Mouse (Mus musculus) forebrain, embryonic 12.5 days (tissue): ENCODE measurements around the gene Vti1a. TPM values are rescaled to one million over a fixed set of nuclear protein-coding genes. Genes with fewer than 3 reads are reported as not detected.

Source experiments
- ATAC-seq: fragments of 200-750 bp; cut with Nextera tagmentation; 2 replicates; pipeline ENCODE4 v1.8.0; 2017; ENCODE audit warnings: moderate TSS enrichment; ENCODE audit not compliant: low FRiP score
- H3K27ac ChIP-seq: fragments of 300-500 bp; sonication (generic); 2 replicates; pipeline ENCODE4 v1.5.1; 2016; ENCODE audit warnings: mild to moderate bottlenecking
- H3K27me3 ChIP-seq: fragments of 300-500 bp; sonication (generic); 2 replicates; pipeline ENCODE4 v1.6.1; 2016; ENCODE audit warnings: mild to moderate bottlenecking
- H3K36me3 ChIP-seq: fragments of 300-500 bp; sonication (generic); replicated peaks from 2 replicates; pipeline ENCODE4 v1.6.1; 2016; ENCODE audit warnings: mild to moderate bottlenecking
- H3K4me1 ChIP-seq: fragments of 300-500 bp; sonication (generic); 2 replicates; pipeline ENCODE4 v1.6.1; 2016
- H3K4me2 ChIP-seq: fragments of 300-500 bp; sonication (generic); 2 replicates; pipeline ENCODE4 v1.6.1; 2016; ENCODE audit warnings: mild to moderate bottlenecking, moderate library complexity
- H3K4me3 ChIP-seq: fragments of 300-500 bp; sonication (generic); replicated peaks from 2 replicates; pipeline ENCODE4 v1.5.1; 2016; ENCODE audit warnings: mild to moderate bottlenecking
- H3K9ac ChIP-seq: fragments of 300-500 bp; sonication (generic); 2 replicates; pipeline ENCODE4 v1.6.1; 2016; ENCODE audit warnings: mild to moderate bottlenecking
- H3K9me3 ChIP-seq: fragments of 300-500 bp; sonication (generic); 2 replicates; pipeline ENCODE4 v1.6.1; 2016
- WGBS: fragments of 180-500 bp; shearing (Covaris S2); methylation state at CpG from one replicate; pipeline ENCODE4 v1.1.7; 2016; 5-methylcytosine and 5-hydroxymethylcytosine counted together
- polyA plus RNA-seq: library from polyadenylated mRNA; unstranded; fragments of >200 nt; fragmentation: Nextera tagmentation; extraction: Ambion mirVana; gene quantifications from 2 replicates; pipeline ENCODE4 v1.2.1, GENCODE M21; 2016

Gene Vti1a
- polyA plus RNA-seq, 1 experiment from 2014 or later: 34.3 TPM

DNA sequence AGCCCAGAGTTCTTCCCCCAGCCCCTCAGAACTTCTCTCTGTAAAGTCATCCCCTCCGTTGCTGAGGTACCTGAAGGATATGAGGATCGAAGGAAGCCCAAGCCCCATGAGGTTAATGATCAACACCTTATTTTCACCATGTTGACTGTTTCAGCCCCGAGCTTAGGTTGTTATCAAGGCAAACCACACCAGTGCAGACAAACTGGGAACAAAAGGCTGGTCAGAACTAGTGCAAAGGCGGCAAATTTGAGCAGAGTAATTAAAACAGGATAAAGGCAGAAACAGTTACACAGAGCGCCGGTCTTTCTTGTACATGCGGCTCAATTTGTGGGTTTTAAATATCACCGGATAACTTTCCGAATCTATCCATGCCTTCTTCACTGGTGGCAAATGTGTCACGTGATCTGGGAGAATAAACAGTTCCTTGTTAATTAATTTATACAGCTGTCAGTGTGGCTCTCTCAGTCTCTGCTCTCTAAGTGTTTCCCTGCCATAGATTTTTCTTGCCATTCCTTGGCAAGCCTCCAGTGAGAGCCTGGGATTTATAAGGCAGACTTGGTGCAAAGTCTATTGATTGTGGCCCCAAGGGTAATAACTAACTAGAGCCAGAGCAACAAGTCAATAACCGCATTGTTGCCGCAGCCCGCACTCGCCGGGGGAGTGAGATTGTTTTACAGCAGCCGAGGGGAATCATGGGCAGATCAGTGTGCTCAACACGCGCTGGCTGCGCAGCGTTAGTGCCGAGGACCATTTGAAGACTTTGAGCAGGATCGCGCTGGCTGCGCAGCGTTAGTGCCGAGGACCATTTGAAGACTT lies 277.0 kb downstream of the Vti1a start:
- peaks cover 48% of the 10 kb centered on the region for H3K4me1 ChIP-seq
- peak; percentile 53 for ATAC-seq
- 0 out of 2 replicates have a peak overlapping the region, but pooled peaks have one; percentile 9 for H3K4me2 ChIP-seq
- H3K36me3 ChIP-seq: no peaks in the 10 kb centered on the region
- 52% methylated on average over 26 of the region's 26 CpGs for WGBS
- peak overlapping the region; percentile 14; the same call in 1 of the 2 replicates for H3K27ac ChIP-seq
- H3K9ac ChIP-seq: no peak overlapping the region
- H3K27me3 ChIP-seq: peaks cover 41% of the 10 kb centered on the region
- H3K9me3 ChIP-seq: no peaks in the 10 kb centered on the region
- H3K4me3 ChIP-seq: no peak overlapping the region

DNA sequence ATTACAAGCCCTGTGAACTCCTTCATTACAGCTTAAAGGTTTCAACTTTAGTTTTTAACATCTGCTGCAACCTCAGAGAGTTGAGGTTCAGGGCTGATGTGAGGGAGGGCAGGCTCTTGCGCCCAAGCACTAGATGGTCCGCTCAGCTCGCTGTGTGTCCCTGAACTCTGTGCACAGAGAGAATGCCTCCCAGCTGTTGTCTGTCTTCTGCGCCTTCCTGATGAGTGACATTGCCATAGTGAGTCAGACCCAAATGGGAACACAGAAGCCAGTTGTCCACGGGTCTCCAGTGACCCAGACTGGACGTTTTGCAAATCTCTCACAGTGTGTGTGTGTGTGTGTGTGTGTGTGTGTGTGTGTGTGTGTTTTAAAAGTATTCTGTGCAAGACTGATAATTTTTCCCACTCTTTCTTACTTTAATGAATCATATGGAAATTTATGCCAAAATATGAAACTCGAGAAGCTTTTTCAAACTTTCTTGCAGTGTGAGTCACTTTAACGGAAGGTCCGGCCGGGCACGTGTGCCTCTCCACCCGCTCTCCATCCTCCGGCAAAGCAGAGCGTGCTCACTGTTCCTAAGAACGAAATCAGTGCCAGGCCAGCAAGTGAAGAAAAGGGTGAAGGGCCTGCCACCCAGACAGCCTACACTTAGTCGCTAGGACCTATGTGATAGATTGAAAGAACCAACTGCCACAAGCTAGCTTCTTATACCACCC lies 277.8 kb downstream of the Vti1a start:
- no peaks in the 10 kb centered on the region for H3K9me3 ChIP-seq
- H3K4me1 ChIP-seq: peaks cover 52% of the 10 kb centered on the region
- 84% methylated on average over 16 of the region's 16 CpGs for WGBS
- peak; percentile 21; the same call in 1 of the 2 replicates for ATAC-seq
- no peak overlapping the region for H3K4me3 ChIP-seq
- H3K27ac ChIP-seq: no peak overlapping the region
- no peak overlapping the region for H3K9ac ChIP-seq
- H3K36me3 ChIP-seq: no peaks in the 10 kb centered on the region
- H3K27me3 ChIP-seq: peaks cover 33% of the 10 kb centered on the region
- H3K4me2 ChIP-seq: 0 out of 2 replicates have a peak overlapping the region, but pooled peaks have one; percentile 9

DNA sequence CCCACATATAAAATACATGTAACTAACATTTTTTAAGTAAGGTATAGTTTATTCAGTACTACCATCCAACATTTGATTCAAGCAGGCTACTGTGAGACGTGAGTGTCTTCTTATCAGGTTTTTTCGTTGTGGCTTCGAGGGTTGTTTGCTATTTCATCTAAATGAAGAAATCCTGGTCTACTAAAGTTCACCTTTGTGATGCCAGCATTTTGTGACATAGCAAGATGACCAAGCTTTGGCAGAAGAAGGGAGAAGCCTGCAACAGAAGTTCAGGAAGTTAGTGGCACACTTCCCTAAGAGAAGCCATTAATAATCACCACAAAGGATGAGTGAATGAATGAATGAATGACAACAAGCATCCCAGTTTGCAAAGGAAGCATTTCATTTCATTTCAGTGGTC lies 278.4 kb downstream of the Vti1a start:
- Histone ChIP-seq H3K9me3 (no peaks in the 10 kb centered on the region), H3K4me3 (no peak overlapping the region), H3K27ac (no peak overlapping the region), H3K36me3 (no peaks in the 10 kb centered on the region), H3K27me3 (peaks cover 31% of the 10 kb centered on the region), H3K4me1 (peaks cover 52% of the 10 kb centered on the region), H3K9ac (no peak overlapping the region), H3K4me2 (no peak overlapping the region)
- WGBS: 96% methylated on average over 3 of the region's 3 CpGs
- ATAC-seq: no peak

DNA sequence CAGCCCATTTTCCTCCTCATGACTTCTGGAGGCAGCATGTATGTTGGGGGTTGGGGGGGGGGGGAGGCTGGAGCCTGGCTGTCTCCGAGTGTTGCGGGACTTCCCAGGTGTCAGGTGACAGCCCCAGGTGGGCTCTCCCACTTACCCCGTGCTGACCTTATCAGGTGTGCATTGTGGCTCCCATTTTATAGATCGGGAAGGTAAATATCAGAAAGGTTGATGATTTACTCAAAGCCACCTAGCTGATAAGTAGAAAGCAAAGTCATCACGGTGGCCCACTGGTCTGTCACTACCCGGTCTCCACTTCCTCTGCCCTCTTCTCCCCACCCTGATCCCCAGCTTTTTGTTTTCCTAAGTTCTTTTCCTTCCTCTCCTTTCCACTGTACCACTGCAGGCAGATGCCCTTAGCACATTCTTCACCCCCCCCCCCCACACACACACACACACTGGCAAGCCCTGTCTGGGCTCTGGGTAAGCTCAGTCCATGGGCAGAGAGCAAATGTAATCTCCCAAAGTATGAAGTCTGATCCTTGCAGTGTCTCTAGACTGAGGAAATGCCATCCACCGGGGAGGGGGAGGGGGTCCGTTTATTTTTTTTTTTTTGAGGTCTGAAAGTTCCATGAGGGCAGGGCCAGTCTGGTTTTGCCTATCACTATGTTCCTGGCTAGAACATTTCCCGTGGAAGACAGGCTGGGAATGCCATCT lies 280.0 kb downstream of the Vti1a start:
- Histone ChIP-seq H3K36me3 (no peaks in the 10 kb centered on the region), H3K4me3 (no peak overlapping the region), H3K9me3 (no peaks in the 10 kb centered on the region), H3K9ac (no peak overlapping the region), H3K27me3 (peaks cover 31% of the 10 kb centered on the region), H3K27ac (no peak overlapping the region), H3K4me2 (no peak overlapping the region), H3K4me1 (peaks cover 52% of the 10 kb centered on the region)
- 72% methylated on average over 9 of the region's 9 CpGs for WGBS
- ATAC-seq: no peak

DNA sequence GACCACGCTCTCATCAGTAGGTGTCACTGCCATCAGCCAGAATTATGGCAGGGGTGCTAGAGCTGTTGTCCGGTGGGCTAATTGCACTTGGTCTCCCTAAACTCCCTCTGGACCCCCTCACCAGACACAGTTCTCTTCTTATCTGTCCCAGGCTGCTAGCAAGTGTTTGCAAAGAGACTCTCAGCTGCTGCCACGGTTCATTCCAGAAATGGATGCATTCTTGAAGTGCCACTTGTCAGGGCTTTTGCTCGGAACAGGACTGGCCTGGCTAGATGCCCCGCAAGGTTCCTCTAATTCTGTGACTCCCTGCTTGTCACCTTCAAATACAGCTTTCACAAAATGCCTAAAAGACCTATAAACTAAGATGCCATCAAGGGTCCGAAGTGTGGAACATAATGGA lies 280.7 kb downstream of the Vti1a start:
- Histone ChIP-seq H3K36me3 (no peaks in the 10 kb centered on the region), H3K4me1 (peaks cover 52% of the 10 kb centered on the region), H3K9ac (no peak overlapping the region), H3K4me3 (no peak overlapping the region), H3K9me3 (no peaks in the 10 kb centered on the region), H3K4me2 (no peak overlapping the region), H3K27ac (0 out of 2 replicates have a peak overlapping the region, but pooled peaks have one; percentile 46), H3K27me3 (peaks cover 24% of the 10 kb centered on the region)
- WGBS: 62% methylated on average over 6 of the region's 6 CpGs
- ATAC-seq: no peak

DNA sequence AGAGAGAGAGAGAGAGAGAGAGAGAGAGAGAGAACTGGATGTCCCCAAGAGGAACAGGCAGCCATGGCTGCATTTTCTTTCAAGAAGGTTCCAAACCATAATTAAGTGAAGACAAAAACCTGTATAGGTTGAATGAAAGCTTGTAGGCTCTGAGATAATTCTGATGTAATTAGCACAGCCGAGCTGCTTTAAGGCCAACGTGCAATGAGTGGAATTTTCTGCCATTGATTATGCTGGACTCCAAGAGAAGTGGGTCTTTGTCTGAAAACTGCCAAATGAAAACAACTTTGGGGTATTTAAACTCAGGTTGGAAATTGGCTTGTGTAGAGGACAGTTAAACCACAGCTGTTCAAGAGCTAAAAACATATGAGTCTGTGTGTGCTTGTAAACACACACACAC lies 281.2 kb downstream of the Vti1a start:
- 12% methylated on average over 2 of the region's 2 CpGs for WGBS
- Histone ChIP-seq H3K27me3 (peaks cover 22% of the 10 kb centered on the region), H3K27ac (no peak overlapping the region), H3K4me3 (no peak overlapping the region), H3K4me2 (no peak overlapping the region), H3K9me3 (no peaks in the 10 kb centered on the region), H3K9ac (no peak overlapping the region), H3K36me3 (no peaks in the 10 kb centered on the region), H3K4me1 (peaks cover 52% of the 10 kb centered on the region)
- ATAC-seq: no peak

DNA sequence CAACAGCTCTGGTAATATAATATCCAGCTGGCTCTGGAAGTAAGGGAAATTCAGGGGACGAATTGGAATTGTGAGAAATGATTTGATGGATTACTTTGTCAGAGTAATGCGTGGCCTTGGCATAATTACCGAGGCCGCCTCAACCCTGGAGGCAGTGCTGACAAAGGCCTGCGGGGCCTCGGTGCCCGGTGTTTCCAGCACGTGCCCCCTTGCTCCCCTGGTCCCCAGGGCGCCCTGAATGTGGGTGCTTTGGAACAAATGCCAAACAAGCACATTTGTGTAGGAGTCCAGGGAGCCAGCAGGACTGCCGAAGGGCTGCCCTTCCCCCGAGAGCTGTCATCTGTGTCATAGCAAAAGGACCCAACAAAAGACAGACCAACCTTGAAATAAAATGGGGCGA lies 281.9 kb downstream of the Vti1a start:
- no peak overlapping the region for H3K27ac ChIP-seq
- H3K36me3 ChIP-seq: no peaks in the 10 kb centered on the region
- H3K4me2 ChIP-seq: no peak overlapping the region
- 53% methylated on average over 12 of the region's 12 CpGs for WGBS
- H3K4me3 ChIP-seq: no peak overlapping the region
- no peaks in the 10 kb centered on the region for H3K9me3 ChIP-seq
- ATAC-seq: no peak
- peaks cover 22% of the 10 kb centered on the region for H3K27me3 ChIP-seq
- H3K4me1 ChIP-seq: peaks cover 47% of the 10 kb centered on the region
- H3K9ac ChIP-seq: no peak overlapping the region

DNA sequence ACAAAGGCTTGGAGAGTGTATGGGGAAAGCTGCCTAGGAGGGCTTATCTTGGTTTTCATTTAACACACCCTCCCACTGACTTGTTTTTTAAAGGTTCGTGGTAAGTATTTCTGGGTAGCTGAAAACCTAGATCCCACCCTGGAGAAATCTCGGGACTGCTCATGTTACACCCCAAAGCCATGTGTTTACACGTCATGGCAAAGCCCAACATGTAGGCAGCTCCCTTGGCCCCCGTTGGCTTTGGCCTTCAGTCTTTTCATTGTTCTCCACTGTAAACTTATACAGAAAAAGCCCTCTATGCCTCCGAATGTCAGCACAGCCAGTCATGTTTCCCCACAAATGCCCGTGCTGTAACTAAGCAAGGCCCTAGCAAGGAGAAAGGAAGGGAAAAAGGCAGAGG lies 283.0 kb downstream of the Vti1a start:
- Histone ChIP-seq H3K4me2 (no peak overlapping the region), H3K4me3 (no peak overlapping the region), H3K36me3 (no peaks in the 10 kb centered on the region), H3K27ac (0 out of 2 replicates have a peak overlapping the region, but pooled peaks have one; percentile 42), H3K27me3 (peaks cover 22% of the 10 kb centered on the region), H3K9ac (no peak overlapping the region), H3K4me1 (peaks cover 37% of the 10 kb centered on the region), H3K9me3 (no peaks in the 10 kb centered on the region)
- WGBS: 52% methylated on average over 6 of the region's 6 CpGs
- ATAC-seq: no peak

DNA sequence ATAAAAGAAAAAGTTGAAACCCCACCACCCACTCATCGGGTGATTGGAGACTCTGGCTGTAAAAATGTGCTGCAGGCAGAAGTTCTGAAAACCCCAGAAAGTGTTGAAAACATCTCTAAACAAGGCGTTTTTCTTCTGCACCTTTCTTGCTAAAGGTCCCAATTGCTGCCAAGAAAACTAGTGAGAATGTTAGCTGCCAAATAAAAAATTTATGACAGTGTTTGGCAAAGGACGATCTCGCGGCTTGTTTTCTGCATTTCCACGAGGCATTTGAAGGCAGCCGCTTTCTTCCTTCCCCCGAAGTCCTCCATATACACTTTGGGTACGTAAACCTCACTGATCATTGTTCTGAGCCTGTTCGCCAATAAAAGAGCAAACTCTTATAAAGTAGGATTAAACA lies 291.6 kb downstream of the Vti1a start:
- no peak for ATAC-seq
- Histone ChIP-seq H3K27me3 (no peaks in the 10 kb centered on the region; the same call in 1 of the 2 replicates), H3K4me3 (no peak overlapping the region), H3K27ac (no peak overlapping the region), H3K4me1 (peaks cover 5% of the 10 kb centered on the region; the same call in 1 of the 2 replicates), H3K36me3 (no peaks in the 10 kb centered on the region), H3K4me2 (no peak overlapping the region), H3K9me3 (no peaks in the 10 kb centered on the region), H3K9ac (no peak overlapping the region)
- 81% methylated on average over 10 of the region's 10 CpGs for WGBS

DNA sequence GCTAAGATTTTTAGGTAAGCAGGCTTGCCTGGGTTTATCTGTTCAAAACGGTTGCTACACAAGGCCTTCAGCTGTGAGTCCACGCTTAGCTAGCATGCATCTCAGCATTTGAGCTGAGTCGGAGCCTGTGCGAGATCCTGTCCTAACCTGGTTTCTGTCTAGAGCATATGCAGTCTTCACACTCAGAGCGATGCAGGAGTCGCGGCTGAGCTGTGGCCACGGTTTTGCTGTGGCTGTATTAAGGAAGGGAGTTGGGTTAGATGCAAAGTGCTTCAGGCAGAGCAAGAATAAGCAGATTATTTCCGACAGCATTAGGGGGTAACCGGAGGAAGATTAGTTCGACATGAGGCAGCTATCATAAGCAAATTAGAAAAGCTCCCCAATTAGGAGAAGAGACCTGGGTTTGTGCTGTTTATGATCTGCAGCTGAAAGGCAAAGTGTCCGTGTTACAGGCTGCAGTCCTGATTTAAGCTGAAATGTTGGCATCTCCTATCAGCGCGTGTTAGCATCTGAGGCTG lies 292.8 kb downstream of the Vti1a start:
- H3K4me3 ChIP-seq: no peak overlapping the region
- ATAC-seq: no peak
- H3K27ac ChIP-seq: no peak overlapping the region
- H3K4me2 ChIP-seq: no peak overlapping the region
- H3K27me3 ChIP-seq: no peaks in the 10 kb centered on the region; the same call in 1 of the 2 replicates
- no peaks in the 10 kb centered on the region for H3K9me3 ChIP-seq
- peaks cover 5% of the 10 kb centered on the region; the same call in 1 of the 2 replicates for H3K4me1 ChIP-seq
- WGBS: 76% methylated on average over 14 of the region's 14 CpGs
- H3K9ac ChIP-seq: no peak overlapping the region
- no peaks in the 10 kb centered on the region for H3K36me3 ChIP-seq

DNA sequence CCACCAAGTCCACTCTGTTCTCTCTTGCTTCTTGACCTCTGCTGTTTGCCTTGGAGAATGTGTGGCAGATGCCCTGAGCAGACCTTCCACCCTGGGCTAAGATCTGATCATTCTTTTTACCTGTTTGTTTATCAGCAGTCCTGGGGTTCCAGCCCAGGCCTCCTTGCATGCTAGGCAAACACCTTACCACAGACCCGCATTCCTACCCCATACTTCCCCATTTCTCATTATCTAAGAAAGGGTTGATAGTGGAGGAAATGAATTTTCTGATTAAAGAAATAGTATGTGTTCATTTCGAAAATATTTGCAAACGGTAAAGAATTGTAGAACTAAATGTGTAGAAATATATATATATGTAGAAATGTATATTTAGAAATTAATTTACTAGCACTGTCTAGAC lies 293.7 kb downstream of the Vti1a start:
- Histone ChIP-seq H3K9ac (no peak overlapping the region), H3K27ac (no peak overlapping the region), H3K4me3 (no peak overlapping the region), H3K4me2 (no peak overlapping the region), H3K27me3 (no peaks in the 10 kb centered on the region; the same call in 1 of the 2 replicates), H3K4me1 (peaks cover 5% of the 10 kb centered on the region; the same call in 1 of the 2 replicates), H3K36me3 (no peaks in the 10 kb centered on the region), H3K9me3 (no peaks in the 10 kb centered on the region)
- no peak for ATAC-seq
- WGBS: 92% methylated on average over 3 of the region's 3 CpGs

DNA sequence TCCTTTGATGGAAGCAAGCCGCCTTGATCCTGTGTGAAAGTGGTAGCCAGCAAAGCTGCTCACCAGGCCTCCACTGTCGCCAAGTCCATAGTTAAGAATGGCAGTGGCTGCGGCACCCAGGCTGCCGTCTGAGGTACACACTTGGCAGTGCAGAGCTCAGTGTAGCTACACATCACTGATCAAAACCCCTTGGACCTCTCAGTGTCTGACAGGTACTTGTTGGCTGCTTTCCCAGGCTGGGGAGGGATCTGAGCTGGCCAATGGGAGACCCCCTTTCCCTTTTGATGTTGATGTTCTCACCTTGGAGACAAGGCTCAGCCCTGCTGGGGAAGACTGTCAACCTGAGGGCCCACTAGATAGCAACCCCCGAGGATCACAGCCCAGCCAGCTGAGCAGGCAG lies 299.6 kb downstream of the Vti1a start:
- H3K36me3 ChIP-seq: no peaks in the 10 kb centered on the region
- WGBS: 83% methylated on average over 5 of the region's 5 CpGs
- H3K9me3 ChIP-seq: no peaks in the 10 kb centered on the region
- H3K27ac ChIP-seq: no peak overlapping the region
- no peak for ATAC-seq
- peaks cover 28% of the 10 kb centered on the region; the same call in 1 of the 2 replicates for H3K27me3 ChIP-seq
- no peak overlapping the region for H3K4me3 ChIP-seq
- H3K4me2 ChIP-seq: no peak overlapping the region
- peaks cover 17% of the 10 kb centered on the region for H3K4me1 ChIP-seq
- H3K9ac ChIP-seq: no peak overlapping the region
